Comparison of ENCODE assay signal across 8 mouse cellular contexts in the genomic region with DNA sequence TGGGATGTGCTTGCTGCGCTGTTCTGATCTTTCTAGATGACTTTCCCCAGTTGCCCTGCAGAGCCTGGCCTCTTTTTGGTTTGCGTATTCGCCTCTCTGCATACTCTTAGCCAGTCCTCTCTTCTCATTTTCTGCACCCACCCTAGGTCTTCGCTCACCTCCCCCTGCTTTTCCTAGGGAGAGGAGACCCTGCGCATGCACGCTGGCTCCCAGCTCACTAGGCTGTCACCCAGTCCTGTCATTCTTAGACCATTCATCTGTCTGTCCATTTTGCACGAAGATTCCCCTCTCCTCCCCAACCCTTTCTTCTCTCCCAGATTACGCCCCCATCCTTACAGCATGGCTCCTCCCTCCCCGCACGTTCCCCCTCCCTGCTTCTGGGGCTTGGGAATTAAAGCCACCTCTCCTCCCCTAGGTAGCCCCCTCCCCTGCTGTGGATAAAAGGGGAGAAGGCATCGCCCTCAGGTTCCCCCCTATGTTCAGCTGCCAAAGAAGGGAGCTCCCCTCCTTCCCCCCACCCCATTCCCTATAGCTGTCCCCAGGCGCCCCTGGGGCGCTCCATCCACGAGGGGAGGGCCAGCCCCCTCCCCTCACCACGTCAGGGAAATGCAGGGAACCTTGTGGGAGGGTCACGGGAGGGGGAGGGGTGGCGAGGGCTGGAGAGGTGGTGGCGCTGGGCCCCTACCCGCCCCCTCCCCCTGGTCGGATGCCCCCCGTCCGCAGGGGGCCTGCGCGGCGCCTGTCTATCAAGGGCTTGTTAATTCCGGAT. TPM values are rescaled to one million over a fixed set of nuclear protein-coding genes. Genes with fewer than 3 reads are reported as not detected.
DNase-seq lines count a peak whose midpoint lies in the region; ATAC-seq and TF ChIP-seq lines count a peak whose summit lies in the region.

No protein-coding gene starts in this region.

- no peaks in the 10 kb centered on the region for H3K9me3 ChIP-seq in heart, embryonic 10.5 days
- H3K9me3 ChIP-seq in CH12.LX (replicated peaks; ENCODE audit: low read length), result no peaks in the 10 kb centered on the region
- H3K9me3 ChIP-seq in hindbrain, embryonic 15.5 days, result no peaks in the 10 kb centered on the region
- H3K9me3 ChIP-seq in neural tube, embryonic 11.5 days (ENCODE audit: control insufficient read depth, low read length), result no peaks in the 10 kb centered on the region

- WGBS in heart, embryonic 10.5 days, result 3% methylated on average over 24 of the region's 26 CpGs
- 4% methylated on average over 22 of the region's 26 CpGs for WGBS in hindbrain, embryonic 15.5 days
- WGBS in neural tube, embryonic 11.5 days, result 4% methylated on average over 22 of the region's 26 CpGs

- peak overlapping the region; percentile 86 for H3K27ac ChIP-seq in heart, embryonic 10.5 days
- no peak overlapping the region for H3K27ac ChIP-seq in CH12.LX (ENCODE audit: insufficient read depth, low read depth)
- peak overlapping the region; percentile 92 for H3K27ac ChIP-seq in hindbrain, embryonic 15.5 days (replicated peaks)
- peak overlapping the region; percentile 73 for H3K27ac ChIP-seq in neural tube, embryonic 11.5 days (ENCODE audit: low read depth, low read length)

- peak; percentile 10; the same call in 1 of the 2 replicates for ATAC-seq in hindbrain, embryonic 15.5 days (ENCODE audit: low FRiP score, low read depth)
- ATAC-seq in neural tube, embryonic 11.5 days (ENCODE audit: insufficient read depth, low FRiP score, low TSS enrichment), result peak; percentile 24; the same call in 1 of the 2 replicates

- H3K4me1 ChIP-seq in heart, embryonic 10.5 days, result peaks cover 47% of the 10 kb centered on the region
- H3K4me1 ChIP-seq in CH12.LX (ENCODE audit: control insufficient read depth in 1 of 2, insufficient read depth in 2 of 2), result peaks cover 4 to 31% of the 10 kb centered on the region in 2 experiments; a peak in 2 of 4 replicates
- H3K4me1 ChIP-seq in hindbrain, embryonic 15.5 days (replicated peaks), result peaks cover 35% of the 10 kb centered on the region
- peaks cover 18% of the 10 kb centered on the region for H3K4me1 ChIP-seq in neural tube, embryonic 11.5 days (ENCODE audit: control insufficient read depth, insufficient read depth, low read length)

- TF ChIP-seq EP300 in CH12.LX (IDR thresholded peaks at IDR 0.05; ENCODE audit: low read length), result no peak

- no peak for DNase-seq in heart, embryonic 10.5 days (ENCODE audit: low spot score)
- DNase-seq in heart, adult 8-10 months (ENCODE audit: low spot score), result no peak
- no peak for DNase-seq in CH12.LX (ENCODE audit: extremely low read depth)
- DNase-seq in cerebellum, postnatal 14 days, result peak; percentile 62 to 77
- peak; percentile 66 for DNase-seq in neural tube, embryonic 11.5 days (ENCODE audit: low spot score)
- no peak for DNase-seq in thymus, postnatal 0 days (ENCODE audit: low spot score)
- DNase-seq in adrenal gland, postnatal 25 days, result no peak

- H3K4me2 ChIP-seq in CH12.LX (ENCODE audit: insufficient read depth, low read depth, poor library complexity, severe bottlenecking), result peak overlapping the region; percentile 49
- H3K4me2 ChIP-seq in hindbrain, embryonic 15.5 days, result peak overlapping the region; percentile 98
- peak overlapping the region; percentile 73 for H3K4me2 ChIP-seq in neural tube, embryonic 11.5 days (ENCODE audit: low read depth)

- no peak for TF ChIP-seq RAD21 in CH12.LX (IDR thresholded peaks at IDR 0.05; ENCODE audit: low read depth, low read length)

- in situ Hi-C loops in CH12.LX (cut with MboI; ENCODE audit: low pct_ligation_motif_present, low pct_unique_long_range_greater_than_20kb, low sequenced_read_pairs), result no loop called here

- no peaks in the 10 kb centered on the region for H3K79me2 ChIP-seq in CH12.LX (replicated peaks; ENCODE audit: control insufficient read depth, extremely low read depth, insufficient read depth, poor library complexity, severe bottlenecking)

- peaks cover 82% of the 10 kb centered on the region for H3K27me3 ChIP-seq in heart, embryonic 10.5 days (ENCODE audit: insufficient read depth, poor library complexity, severe bottlenecking)
- H3K27me3 ChIP-seq in CH12.LX (replicated peaks), result peaks cover 74% of the 10 kb centered on the region
- H3K27me3 ChIP-seq in hindbrain, embryonic 15.5 days, result peaks cover 6% of the 10 kb centered on the region; the same call in 1 of the 2 replicates
- peaks cover 58% of the 10 kb centered on the region for H3K27me3 ChIP-seq in neural tube, embryonic 11.5 days (ENCODE audit: control insufficient read depth, insufficient read depth, low read length)

- no peak overlapping the region for H3K9ac ChIP-seq in CH12.LX (ENCODE audit: insufficient read depth, low read depth)
- peak overlapping the region; percentile 49 for H3K9ac ChIP-seq in hindbrain, embryonic 15.5 days
- H3K9ac ChIP-seq in neural tube, embryonic 11.5 days (ENCODE audit: low read length), result peak overlapping the region; percentile 35

- dilution Hi-C loops in CH12.LX (cut with MboI; ENCODE audit: extremely low pct_ligation_motif_present, extremely low pct_unique_long_range_greater_than_20kb, low sequenced_read_pairs), result no loop called here

- H3K4me3 ChIP-seq in heart, embryonic 10.5 days, result peak overlapping the region; percentile 62
- H3K4me3 ChIP-seq in CH12.LX (replicated peaks in 1 of 3; ENCODE audit: low read depth in 2 of 3, low read length in 2 of 3, poor library complexity in 1 of 3), result no peak overlapping the region
- H3K4me3 ChIP-seq in hindbrain, embryonic 15.5 days, result peak overlapping the region; percentile 56
- H3K4me3 ChIP-seq in neural tube, embryonic 11.5 days (ENCODE audit: low read depth, low read length), result peak overlapping the region; percentile 39

- no peaks in the 10 kb centered on the region for H3K36me3 ChIP-seq in heart, embryonic 10.5 days
- no peaks in the 10 kb centered on the region for H3K36me3 ChIP-seq in CH12.LX (replicated peaks in 1 of 2; ENCODE audit: control insufficient read depth in 1 of 2, insufficient read depth in 1 of 2, low read length in 1 of 2)
- 0 out of 2 replicates have a peak, but pooled peaks cover 7% of the 10 kb centered on the region for H3K36me3 ChIP-seq in hindbrain, embryonic 15.5 days
- H3K36me3 ChIP-seq in neural tube, embryonic 11.5 days (ENCODE audit: control insufficient read depth, insufficient read depth, low read length), result no peaks in the 10 kb centered on the region

- TF ChIP-seq CTCF in CH12.LX (conservative IDR thresholded peaks at IDR 0.05 in 1 of 2, IDR thresholded peaks at IDR 0.05 in 1 of 2; ENCODE audit: low read depth in 2 of 2, low read length in 2 of 2), result no peak

- no peak for TF ChIP-seq POLR2A in CH12.LX (IDR thresholded peaks at IDR 0.05; ENCODE audit: low read depth, low read length)

TF ChIP-seq in CH12.LX, 34 proteins besides CTCF, POLR2A, EP300 and RAD21 (continues in another document):
- TF ChIP-seq ETS1 (conservative IDR thresholded peaks at IDR 0.05; ENCODE audit: low read depth, low read length) (no peak), HCFC1 (IDR thresholded peaks at IDR 0.05; ENCODE audit: low read depth, low read length) (no peak), SIN3A (IDR thresholded peaks at IDR 0.05; ENCODE audit: low read length) (no peak)

RNA-seq across cellular contexts. Expression of a gene that starts 24.8 kb away (rescaled TPM):
- polyA plus RNA-seq in heart, embryonic 10.5 days (2016; fragmentation: Nextera tagmentation; extraction: Ambion mirVana), result 0.74 and 0.78 TPM in 2 replicates
- total RNA-seq in heart, adult 8-10 months (2022), result 1 to 10 TPM; 2.4 to 3.7 (median 3.1) TPM
- total RNA-seq in CH12.LX (2012; rRNA removed) (0.08 and 0.17 TPM in 2 replicates), CH12.LX (2014; rRNA removed) (0.11 TPM in 1 of 2 replicates, not detected in the other)
- polyA plus RNA-seq in CH12.LX (2012; ENCODE audit: insufficient read length, low read depth), result 0.30 TPM in 1 of 2 replicates, not detected in the other
- 58.9 and 68.8 TPM in 2 replicates for polyA plus RNA-seq in hindbrain, embryonic 15.5 days (2015; fragmentation: Nextera tagmentation; extraction: Ambion mirVana)
- 2.9 and 3.7 TPM in 2 replicates for polyA plus RNA-seq in neural tube, embryonic 11.5 days (2014; fragmentation: Nextera tagmentation; extraction: Ambion mirVana)
- 0.26 and 0.38 TPM in 2 replicates for polyA plus RNA-seq in thymus, postnatal 0 days (2015; fragmentation: Nextera tagmentation; extraction: Ambion mirVana)
- total RNA-seq in adrenal gland, postnatal 25 days (2021), result 4.1 and 5.7 TPM in 2 replicates

RNA-seq across cellular contexts. Expression of a gene that starts 26.6 kb away (rescaled TPM):
- polyA plus RNA-seq in heart, embryonic 10.5 days (2016; fragmentation: Nextera tagmentation; extraction: Ambion mirVana), result 0.49 and 0.83 TPM in 2 replicates
- under 1 TPM in 1 of 4 experiments, not detected in 3; 0.46 TPM for total RNA-seq in heart, adult 8-10 months (2022)
- total RNA-seq in CH12.LX (2012; rRNA removed), result 0.17 and 0.81 TPM in 2 replicates
- not detected in 2 replicates for total RNA-seq in CH12.LX (2014; rRNA removed)
- 0.74 and 1.7 TPM in 2 replicates for polyA plus RNA-seq in CH12.LX (2012; ENCODE audit: insufficient read length, low read depth)
- 2.8 and 2.9 TPM in 2 replicates for polyA plus RNA-seq in hindbrain, embryonic 15.5 days (2015; fragmentation: Nextera tagmentation; extraction: Ambion mirVana)
- polyA plus RNA-seq in neural tube, embryonic 11.5 days (2014; fragmentation: Nextera tagmentation; extraction: Ambion mirVana), result 1.0 and 1.1 TPM in 2 replicates
- 0.59 and 0.90 TPM in 2 replicates for polyA plus RNA-seq in thymus, postnatal 0 days (2015; fragmentation: Nextera tagmentation; extraction: Ambion mirVana)
- 2.3 TPM in 1 of 2 replicates, not detected in the other for total RNA-seq in adrenal gland, postnatal 25 days (2021)

RNA-seq across cellular contexts. Expression of a gene that starts 49.0 kb away (rescaled TPM):
- polyA plus RNA-seq in heart, embryonic 10.5 days (2016; fragmentation: Nextera tagmentation; extraction: Ambion mirVana), result 0.47 and 0.84 TPM in 2 replicates
- total RNA-seq in heart, adult 8-10 months (2022), result 1 to 10 TPM; 1.8 to 4.7 (median 3.3) TPM
- total RNA-seq in CH12.LX (2012; rRNA removed) (under 0.01 and 0.04 TPM in 2 replicates), CH12.LX (2014; rRNA removed) (not detected in 2 replicates)
- polyA plus RNA-seq in CH12.LX (2012; ENCODE audit: insufficient read length, low read depth), result 0.07 and 0.12 TPM in 2 replicates
- polyA plus RNA-seq in hindbrain, embryonic 15.5 days (2015; fragmentation: Nextera tagmentation; extraction: Ambion mirVana), result 38.7 and 42.3 TPM in 2 replicates
- polyA plus RNA-seq in neural tube, embryonic 11.5 days (2014; fragmentation: Nextera tagmentation; extraction: Ambion mirVana), result 4.6 and 4.7 TPM in 2 replicates
- 0.14 and 0.29 TPM in 2 replicates for polyA plus RNA-seq in thymus, postnatal 0 days (2015; fragmentation: Nextera tagmentation; extraction: Ambion mirVana)
- 8.5 and 10.4 TPM in 2 replicates for total RNA-seq in adrenal gland, postnatal 25 days (2021)

RNA-seq across cellular contexts. Expression of a gene that starts 52.4 kb away (rescaled TPM):
- polyA plus RNA-seq in heart, embryonic 10.5 days (2016; fragmentation: Nextera tagmentation; extraction: Ambion mirVana), result 0.60 and 1.2 TPM in 2 replicates
- total RNA-seq in heart, adult 8-10 months (2022), result 1 to 10 TPM in 1 of 4 experiments, under 1 TPM in 3; 0.41 to 1.2 (median 0.67) TPM
- total RNA-seq in CH12.LX (2012; rRNA removed) (0.89 and 0.97 TPM in 2 replicates), CH12.LX (2014; rRNA removed) (0.46 and 0.69 TPM in 2 replicates)
- polyA plus RNA-seq in CH12.LX (2012; ENCODE audit: insufficient read length, low read depth), result 0.38 and 0.53 TPM in 2 replicates
- polyA plus RNA-seq in hindbrain, embryonic 15.5 days (2015; fragmentation: Nextera tagmentation; extraction: Ambion mirVana), result 3.0 and 3.4 TPM in 2 replicates
- 1.9 and 2.4 TPM in 2 replicates for polyA plus RNA-seq in neural tube, embryonic 11.5 days (2014; fragmentation: Nextera tagmentation; extraction: Ambion mirVana)
- 3.7 and 4.0 TPM in 2 replicates for polyA plus RNA-seq in thymus, postnatal 0 days (2015; fragmentation: Nextera tagmentation; extraction: Ambion mirVana)
- total RNA-seq in adrenal gland, postnatal 25 days (2021), result 3.4 and 3.6 TPM in 2 replicates

Comparison
In these comparisons a context has a peak if more than half of its experiments do, and no peak if none do; other contexts are left out.
1. DNase-seq: peak in cerebellum, postnatal 14 days (2 of 2) and neural tube, embryonic 11.5 days (single experiment); none in heart, embryonic 10.5 days (single experiment), heart, adult 8-10 months (single experiment), CH12.LX (single experiment), thymus, postnatal 0 days (single experiment) and adrenal gland, postnatal 25 days (single experiment).
2. H3K4me3 ChIP-seq: peak in heart, embryonic 10.5 days (single experiment), hindbrain, embryonic 15.5 days (single experiment) and neural tube, embryonic 11.5 days (single experiment); none in CH12.LX (0 of 3).
3. RNA of a gene that starts 24.8 kb away (polyA plus RNA-seq): 58.9 to 68.8 TPM in hindbrain, embryonic 15.5 days; 2.9 to 3.7 TPM in neural tube, embryonic 11.5 days, 0.74 to 0.78 TPM in heart, embryonic 10.5 days, 0.26 to 0.38 TPM in thymus, postnatal 0 days and 0.30 TPM in CH12.LX; every median in the first group is over 10 times any median in the second.
4. Peak in every context shown above with its lines, with median percentiles within 50 percentile points of each other: H3K4me2 ChIP-seq.